Mouse (Mus musculus) liver, postnatal 0 days (tissue): ENCODE results near the gene P2ry6.

Experiments used
- CTCF ChIP-seq: sonication (generic); IDR thresholded peaks from 2 replicates; pipeline ENCODE4 v1.5.1; 2016; ENCODE audit warnings: antibody characterized with exemption, low read depth
- EP300 ChIP-seq: IDR thresholded peaks from 2 replicates; pipeline ENCODE4 v1.6.1; 2016; ENCODE audit warnings: antibody characterized with exemption, low read depth, mild to moderate bottlenecking

GRCm38 (mm10) chr7:100951903-100952302 is 22.5 kb downstream of the P2ry6 start:
- no peak for TF ChIP-seq CTCF
- TF ChIP-seq EP300 = no peak
